Mouse (Mus musculus) hindlimb bud, embryonic 11.5 days (tissue): ENCODE data around the gene Stk11.

Source experiments
- DNase-seq: peaks from one replicate; pipeline ENCODE4 v3.0.0-alpha.2; 2012; ENCODE audit warnings: low read depth, low spot score; ENCODE audit errors: extremely low spot score

Stk11 gene

DNA sequence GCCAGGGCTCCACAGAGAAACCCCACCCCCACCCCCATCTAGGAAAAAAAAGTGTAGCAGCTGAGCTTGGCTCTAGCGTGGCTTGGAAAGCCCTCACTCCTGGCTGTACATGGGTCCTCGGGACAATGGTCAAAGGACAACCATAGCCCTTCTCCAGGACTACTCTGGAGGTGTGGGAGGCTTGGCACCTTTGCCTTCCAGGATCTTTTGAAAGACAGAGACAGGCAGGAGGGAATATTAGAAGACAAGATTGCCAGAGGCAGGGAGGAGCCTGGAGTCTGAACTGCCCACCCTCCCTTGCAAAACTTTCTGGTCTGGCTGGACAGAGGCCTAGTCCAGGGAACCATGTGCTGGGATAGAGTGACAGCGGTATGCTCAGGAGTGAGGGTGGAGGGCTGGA is 20.9 kb upstream of the Stk11 start:
- no peak for DNase-seq

GRCm38 (mm10) chr10:80095547-80095946 is 20.1 kb upstream of the Stk11 start:
- DNase-seq: no peak

- DNase-seq: no peak
Measured at GRCm38 (mm10) chr10:80097275-80097674, 18.3 kb upstream of the Stk11 start.

DNA sequence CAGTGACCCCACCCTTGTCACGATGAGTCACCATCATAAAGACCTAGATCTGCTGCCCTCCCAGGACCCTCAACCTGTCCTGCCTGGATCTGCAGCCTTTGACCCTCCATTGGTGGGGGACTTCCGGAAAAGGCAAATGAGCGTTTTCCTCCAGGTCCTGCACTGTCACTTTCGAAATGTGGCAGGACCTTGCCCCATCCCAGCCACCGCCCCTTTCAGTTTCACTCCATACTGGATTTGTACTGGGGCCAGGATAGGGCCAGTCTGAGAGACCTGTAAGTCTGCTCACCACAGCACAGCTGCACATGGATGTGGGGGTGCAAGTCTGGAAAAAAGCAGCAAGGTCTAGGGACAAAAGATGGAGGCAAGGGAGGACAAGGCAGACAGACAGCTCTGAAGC is 17.0 kb upstream of the Stk11 start:
- DNase-seq: no peak

DNA sequence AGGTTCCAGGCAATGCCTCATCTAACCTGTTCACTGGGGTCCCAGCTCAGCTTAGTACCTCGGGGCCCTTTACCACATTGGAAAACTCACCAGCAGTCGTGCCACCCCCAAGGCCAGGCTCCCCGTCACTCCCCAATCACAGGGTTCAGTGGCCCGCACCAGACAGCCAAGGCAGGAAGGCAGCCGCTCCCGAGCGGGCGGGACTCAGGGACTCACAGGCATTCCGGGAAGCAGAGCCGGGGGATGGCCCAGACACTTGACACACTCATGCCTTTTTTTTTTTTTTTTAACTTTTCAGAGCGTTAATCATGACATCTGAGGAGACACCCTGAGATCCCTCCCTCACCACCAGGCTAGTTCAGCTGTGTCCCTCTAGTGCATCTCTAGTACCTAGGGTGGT is 14.6 kb upstream of the Stk11 start:
- no peak for DNase-seq

- DNase-seq: no peak
Measured at GRCm38 (mm10) chr10:80102216-80102915, 13.2 kb upstream of the Stk11 start.

- no peak for DNase-seq
Measured at GRCm38 (mm10) chr10:80103032-80103431, 12.6 kb upstream of the Stk11 start.

DNA sequence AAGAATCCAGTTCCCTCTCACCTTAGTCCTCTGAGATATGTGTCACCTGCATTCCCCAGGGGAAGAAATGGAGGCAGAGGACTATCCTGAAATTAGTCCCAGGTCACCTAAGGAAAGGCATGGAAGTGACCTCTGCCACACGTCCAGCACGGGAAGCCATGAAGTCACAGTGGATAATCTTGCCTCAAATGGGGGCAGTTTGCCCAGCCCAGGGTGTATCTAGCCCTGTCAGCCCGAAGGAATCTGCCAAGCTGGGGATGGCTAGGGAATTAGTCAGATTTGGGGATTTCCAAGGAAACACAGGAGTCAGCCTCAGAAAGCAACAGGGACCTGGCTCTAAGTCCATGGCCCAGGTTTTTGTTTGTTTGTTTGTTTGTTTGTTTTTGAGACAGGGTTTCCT is 11.4 kb upstream of the Stk11 start:
- DNase-seq: no peak

DNA sequence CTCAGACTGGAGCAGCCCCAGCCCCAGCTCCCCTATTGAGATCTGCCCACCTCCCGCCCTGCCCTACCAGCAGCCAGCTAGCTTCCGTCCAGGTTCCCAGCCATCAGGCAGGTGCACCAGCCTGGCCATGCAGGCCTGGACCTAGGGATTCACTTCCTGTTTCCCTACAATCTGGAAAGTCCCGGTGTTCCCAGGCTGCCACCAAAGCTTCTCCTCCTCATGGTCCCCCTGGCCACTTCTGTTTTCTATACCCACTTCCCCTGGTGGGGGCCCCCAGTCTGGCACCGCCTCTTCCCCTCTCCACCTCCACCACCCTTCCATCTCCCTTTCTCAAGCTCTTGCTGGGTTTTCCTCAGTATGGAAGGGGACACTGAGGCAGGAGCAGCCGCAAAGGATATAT is 10.1 kb upstream of the Stk11 start, which contains the start of gene Sbno2:
Gene Sbno2 (minus strand): TSS at position 112 of the 400 bp plus-strand sequence.
- no peak for DNase-seq

GRCm38 (mm10) chr10:80105926-80106325 is 9.7 kb upstream of the Stk11 start:
- no peak for DNase-seq

- no peak for DNase-seq
Measured at GRCm38 (mm10) chr10:80107678-80108077, 7.9 kb upstream of the Stk11 start.

- peak; percentile 85 for DNase-seq
Measured at GRCm38 (mm10) chr10:80114341-80115284, 990 bp upstream of the Stk11 start.

DNA sequence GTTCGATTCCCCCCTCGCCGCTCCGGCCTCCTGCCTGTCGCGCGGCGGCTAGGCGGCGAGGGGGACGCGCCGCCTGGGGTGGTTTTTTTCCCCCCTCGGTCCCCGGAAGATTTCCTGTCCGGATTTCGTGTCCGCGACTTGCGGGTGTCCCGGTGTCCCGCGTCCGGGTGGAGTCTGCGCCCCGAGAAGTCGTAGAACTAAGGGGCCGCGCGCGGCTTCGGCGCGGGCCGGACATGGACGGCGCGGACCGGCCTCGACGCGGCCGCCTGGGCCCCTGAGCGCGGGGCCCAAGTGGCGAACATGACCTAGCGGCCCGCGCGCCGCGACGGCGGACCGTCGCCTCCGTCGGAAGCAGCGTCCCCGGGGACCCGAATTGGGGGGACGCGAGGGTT is 337 bp downstream of the Stk11 start:
- no peak for DNase-seq

DNA sequence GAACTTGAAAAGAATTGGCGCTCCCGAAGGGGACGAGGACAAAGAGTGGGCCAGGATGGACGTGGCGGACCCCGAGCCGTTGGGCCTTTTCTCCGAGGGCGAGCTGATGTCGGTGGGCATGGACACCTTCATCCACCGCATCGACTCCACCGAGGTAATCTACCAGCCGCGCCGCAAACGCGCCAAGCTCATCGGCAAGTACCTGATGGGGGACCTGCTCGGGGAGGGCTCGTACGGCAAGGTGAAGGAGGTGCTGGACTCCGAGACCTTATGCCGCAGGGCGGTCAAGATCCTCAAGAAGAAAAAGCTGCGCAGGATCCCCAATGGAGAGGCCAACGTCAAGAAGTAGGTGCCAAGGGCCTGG is 942 bp downstream of the Stk11 start:
- no peak for DNase-seq

DNA sequence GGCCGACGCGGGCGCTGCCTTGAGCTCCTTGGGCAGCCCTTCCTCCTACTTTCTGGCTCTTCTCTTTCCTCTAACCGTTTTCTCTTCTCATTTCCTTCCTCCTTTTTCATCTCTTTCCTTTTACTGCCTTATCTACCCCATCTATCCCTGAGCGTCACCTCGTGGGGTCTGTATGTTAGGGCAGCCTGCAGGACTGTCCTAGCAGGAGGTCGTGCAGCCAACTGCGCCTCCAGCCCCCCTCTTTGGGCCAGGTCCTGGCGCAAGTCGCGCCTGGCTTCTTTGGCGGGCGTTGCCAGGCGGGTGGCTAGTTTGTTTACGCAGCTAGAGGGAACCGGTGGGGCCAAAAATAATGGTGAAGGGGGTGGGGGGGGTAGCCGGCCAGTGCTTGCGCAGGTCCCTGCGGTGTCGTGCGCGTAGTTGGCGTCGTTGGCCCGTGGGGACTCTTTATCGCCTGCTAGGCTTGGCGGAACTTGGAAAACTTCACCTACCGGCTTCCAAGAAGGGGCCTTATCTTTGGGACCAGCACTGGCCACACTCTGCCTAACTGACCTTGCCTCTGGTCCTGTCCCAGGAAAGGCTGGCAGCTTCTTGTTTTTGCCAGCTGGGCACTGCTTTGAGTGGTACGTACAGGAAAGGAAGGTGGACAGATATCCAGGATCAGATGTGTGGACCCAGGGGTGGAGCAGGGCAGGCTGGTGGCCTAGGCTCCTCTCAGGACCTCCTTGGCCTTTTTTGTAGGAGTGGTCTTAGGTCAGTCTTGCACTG is 1.5 kb downstream of the Stk11 start:
- no peak for DNase-seq

- DNase-seq: no peak
Measured at GRCm38 (mm10) chr10:80117736-80118135, 2.1 kb downstream of the Stk11 start.

DNA sequence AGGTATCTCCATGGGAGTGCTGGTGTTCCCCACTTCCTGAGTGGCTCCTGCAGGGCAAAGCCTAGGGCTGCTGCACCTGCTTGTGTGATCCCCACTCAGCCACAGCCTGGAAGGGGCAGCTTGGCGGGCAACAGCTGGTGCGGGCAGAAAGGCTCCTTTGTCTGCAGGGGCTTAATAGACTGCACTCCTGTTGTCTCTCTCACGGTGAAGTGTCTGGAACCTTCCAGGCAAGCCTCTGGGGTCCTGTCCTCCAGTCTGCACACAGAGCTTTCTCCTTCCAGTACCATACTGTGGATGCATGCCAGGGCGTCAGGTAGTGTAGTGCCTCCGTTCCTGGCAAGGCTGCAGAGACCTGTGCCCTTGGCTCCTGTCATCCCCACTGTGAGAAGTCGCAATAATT is 2.9 kb downstream of the Stk11 start:
- DNase-seq: no peak

- no peak for DNase-seq
Measured at GRCm38 (mm10) chr10:80120146-80120545, 4.5 kb downstream of the Stk11 start.

DNA sequence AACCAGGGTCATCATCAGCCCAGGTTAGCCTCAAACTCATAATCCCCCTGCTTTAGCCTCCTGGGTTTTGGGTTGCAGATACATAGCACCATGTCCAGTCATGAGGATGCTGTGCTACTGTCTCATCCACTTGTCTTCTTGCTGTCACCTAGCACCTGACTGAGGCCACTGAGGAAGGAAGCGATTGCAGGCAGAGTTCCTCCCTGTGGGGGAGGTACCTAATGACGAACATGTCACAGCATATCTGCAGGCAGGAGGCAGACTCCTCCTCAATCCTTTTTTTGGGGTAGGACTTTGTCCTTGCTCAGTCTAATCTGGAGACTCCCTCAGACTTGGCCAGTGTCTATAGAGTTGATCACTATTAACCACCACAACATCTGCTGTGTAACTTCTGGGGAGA is 6.0 kb downstream of the Stk11 start:
- no peak for DNase-seq

- DNase-seq: no peak
Measured at GRCm38 (mm10) chr10:80123932-80124562, 8.4 kb downstream of the Stk11 start.

- no peak for DNase-seq
Measured at GRCm38 (mm10) chr10:80127920-80128319, 12.3 kb downstream of the Stk11 start.
